Mouse (Mus musculus): ENCODE results near the gene Serping1.
A peak's percentile ranks its signal among the peaks of the same experiment; 100 is the strongest.

DNA sequence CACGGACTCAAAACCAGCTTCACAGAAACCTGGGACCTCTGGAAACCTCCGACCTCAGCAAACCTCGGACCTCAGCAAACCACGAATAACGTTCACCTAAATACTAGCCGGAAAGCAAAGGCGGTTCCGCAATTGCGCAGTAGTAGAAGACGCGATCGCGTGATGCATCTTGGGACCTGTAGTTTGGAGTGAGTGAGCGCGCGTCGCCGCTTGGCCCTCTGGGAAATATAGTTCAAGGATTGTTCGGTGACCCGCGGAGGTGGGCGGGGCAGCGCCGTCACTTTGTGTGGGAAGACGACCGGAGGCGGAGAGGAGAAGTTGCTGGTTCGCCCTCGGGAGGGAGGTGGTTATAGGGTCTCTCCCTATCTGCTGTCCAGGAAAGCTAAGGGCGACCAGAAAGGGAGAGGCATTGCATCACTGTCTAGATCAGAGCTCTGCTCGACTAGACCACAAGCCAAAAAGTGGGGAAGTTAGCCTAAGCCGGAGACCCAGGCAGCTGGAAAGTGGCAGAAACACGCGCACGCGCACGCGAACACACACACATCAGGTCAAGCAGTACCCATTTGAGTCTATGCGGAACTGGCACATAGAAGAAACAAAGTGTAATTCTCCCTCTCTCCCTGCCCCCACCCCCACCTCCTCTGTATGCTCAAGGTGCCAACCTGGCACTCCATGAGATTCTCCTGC is 47.9 kb downstream of the Serping1 start, which contains the start of gene Clp1:
- TF ChIP-seq CTCF (conservative IDR thresholded peaks at IDR 0.05 in 1 of 2, IDR thresholded peaks at IDR 0.05 in 1 of 2; ENCODE audit: low read depth in 2 of 2, low read length in 2 of 2) (no peak), POLR2AphosphoS2 (IDR thresholded peaks at IDR 0.05; ENCODE audit: low read depth, low read length) (peak; percentile 90), MAFK (IDR thresholded peaks at IDR 0.05; ENCODE audit: insufficient replicate concordance, low read length) (no peak), ETS1 (conservative IDR thresholded peaks at IDR 0.05; ENCODE audit: low read depth, low read length) (peak; percentile 41; the same call in 1 of the 2 replicates), MYC (IDR thresholded peaks at IDR 0.05; ENCODE audit: low read depth, low read length) (peak; percentile 73; the same call in 1 of the 2 replicates)

All from CH12.LX (cell line).